Mouse (Mus musculus): ENCODE results near the gene Vmn2r43. TPM values are rescaled to one million over a fixed set of nuclear protein-coding genes. Genes with fewer than 3 reads are reported as not detected.

The Vmn2r43 gene
- not detected for total RNA-seq (2023)

GRCm38 (mm10) chr7:8260499-8260898, at the start of gene Vmn2r43:
TSS of gene Vmn2r43 (minus strand) at chr7:8260599.

GRCm38 (mm10) chr7:8200220-8200619, 60.2 kb downstream of the Vmn2r43 start, which contains the start of gene Vmn2r42:
TSS of gene Vmn2r42 (minus strand) at chr7:8200320.

Other genes starting within 250 kb of the Vmn2r43 start
- gene Vmn2r41, start 98.9 kb downstream of the Vmn2r43 start, total RNA-seq (2023): not detected
- gene Vmn2r42, start 60.3 kb downstream of the Vmn2r43 start, total RNA-seq (2023): not detected
- not detected for gene Vmn2r44, start 122.7 kb upstream of the Vmn2r43 start, total RNA-seq (2023)
- not detected for gene Vmn2r45, start 228.5 kb upstream of the Vmn2r43 start, total RNA-seq (2023)